Mouse (Mus musculus) T-cell, adult 2 months (primary cell): ENCODE data around the gene Abcc6.
A peak's percentile ranks its signal among the peaks of the same experiment; 100 is the strongest.

Source experiments
- DNase-seq: peaks from one replicate; pipeline ENCODE4 v3.0.0; 2022; ENCODE audit warnings: low spot score

The Abcc6 gene

DNA sequence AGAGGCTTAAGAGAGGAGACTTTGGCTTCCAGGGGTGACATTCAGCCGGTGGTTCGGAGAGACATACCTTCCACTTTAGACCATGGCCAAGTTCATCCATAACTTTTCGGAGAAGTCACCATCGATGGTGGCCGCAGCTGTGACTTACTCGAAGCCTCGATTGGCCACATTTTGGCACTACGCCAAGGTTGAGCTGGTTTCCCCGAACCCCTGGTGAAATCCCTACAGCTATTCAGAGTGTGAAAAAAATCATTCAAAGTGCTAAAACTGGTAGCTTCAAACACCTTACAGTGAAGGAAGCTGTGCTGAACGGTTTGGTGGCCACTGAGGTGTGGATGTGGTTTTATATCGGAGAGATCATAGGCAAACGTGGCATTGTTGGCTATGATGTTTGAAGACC lies 96.3 kb downstream of the Abcc6 start:
- peak; percentile 34 for DNase-seq

- DNase-seq = no peak
These were observed 100.4 kb downstream of the Abcc6 start for GRCm38 (mm10) chr7:45929688-45930087.

- no peak for DNase-seq
These were observed 101.3 kb downstream of the Abcc6 start for GRCm38 (mm10) chr7:45928626-45929295.

DNA sequence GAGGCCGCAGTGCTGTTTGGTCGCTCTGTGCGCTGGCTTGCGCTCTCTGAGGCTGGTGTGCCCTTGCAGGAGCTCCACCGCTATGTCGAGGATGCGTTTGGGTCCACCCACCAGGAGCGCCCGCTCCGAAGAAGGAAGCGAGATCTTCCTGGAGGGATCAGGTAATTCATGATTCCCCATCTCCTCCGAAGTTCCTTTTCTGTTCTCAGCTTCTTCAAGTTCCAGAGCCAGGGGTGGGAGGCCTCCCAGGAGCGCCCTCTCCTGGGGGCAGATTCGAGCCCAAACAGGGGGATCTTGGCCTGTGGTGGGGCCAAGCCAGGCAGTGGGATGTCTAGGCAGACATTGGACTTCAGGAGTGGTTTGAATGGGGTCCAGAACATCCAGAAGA lies 105.7 kb downstream of the Abcc6 start:
- DNase-seq = peak; percentile 26

GRCm38 (mm10) chr7:45923762-45924428 lies 106.2 kb downstream of the Abcc6 start, which contains the start of gene Ccdc114:
Ccdc114 (plus strand) TSS chr7:45924072.
- peak; percentile 25 for DNase-seq

GRCm38 (mm10) chr7:45922928-45923761 lies 107.0 kb downstream of the Abcc6 start:
- DNase-seq = peak; percentile 98

GRCm38 (mm10) chr7:45921950-45922600 lies 108.0 kb downstream of the Abcc6 start:
- DNase-seq = no peak

DNA sequence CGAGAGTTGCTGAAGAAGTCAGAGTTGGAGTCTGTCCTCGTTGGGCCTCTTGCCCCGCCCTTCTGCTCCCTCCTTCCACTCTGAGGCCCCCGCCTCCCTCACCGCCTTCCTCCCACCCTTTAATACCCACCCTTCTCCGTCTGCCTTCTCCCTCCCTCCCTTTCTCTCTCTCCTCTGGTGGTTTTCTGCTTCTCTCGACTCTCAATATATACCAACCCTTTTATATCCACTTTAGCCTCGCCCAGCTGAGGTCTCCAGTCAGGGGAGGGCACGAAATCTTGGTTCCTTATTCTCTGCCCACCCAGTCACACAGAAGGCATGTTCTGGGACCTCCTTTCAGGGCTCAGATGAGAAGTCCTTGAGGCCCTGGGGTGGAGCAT lies 108.9 kb downstream of the Abcc6 start, which contains the start of gene Emp3:
Emp3 (minus strand) TSS at position 163 of the 380 bp plus-strand sequence.
- peak; percentile 69 for DNase-seq

- DNase-seq = no peak
These were observed 109.4 kb downstream of the Abcc6 start for GRCm38 (mm10) chr7:45920583-45921241.

- no peak for DNase-seq
These were observed 110.3 kb downstream of the Abcc6 start for GRCm38 (mm10) chr7:45919761-45920160.

DNA sequence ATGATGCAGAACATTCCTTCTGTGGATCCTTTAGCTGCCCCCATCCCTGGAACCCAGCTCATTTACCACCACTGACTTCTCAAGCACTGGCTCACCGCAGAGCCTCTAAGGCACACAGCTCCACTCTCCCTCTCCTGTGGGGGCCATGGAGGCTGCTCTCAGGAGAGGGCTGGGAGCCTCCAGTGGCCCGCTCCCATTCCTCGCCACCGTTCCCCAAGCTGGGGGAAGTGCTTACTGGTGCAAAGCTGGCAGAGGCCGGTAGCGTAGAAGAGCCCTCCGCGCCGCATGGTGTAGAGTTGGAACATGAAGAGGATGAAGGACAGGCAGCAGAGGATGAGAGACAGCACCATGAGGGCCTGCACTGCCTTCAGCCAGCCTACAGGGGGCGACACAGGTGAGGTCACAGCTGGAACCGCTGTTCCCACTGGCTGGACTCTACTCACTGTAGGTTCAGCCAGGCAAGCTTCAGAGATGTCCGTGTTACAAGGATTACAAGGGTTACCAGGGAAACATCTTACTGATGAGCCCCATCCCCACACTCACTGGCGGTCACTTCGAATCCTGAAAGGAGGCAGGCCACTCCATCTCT lies 110.9 kb downstream of the Abcc6 start:
- peak; percentile 36 for DNase-seq

DNA sequence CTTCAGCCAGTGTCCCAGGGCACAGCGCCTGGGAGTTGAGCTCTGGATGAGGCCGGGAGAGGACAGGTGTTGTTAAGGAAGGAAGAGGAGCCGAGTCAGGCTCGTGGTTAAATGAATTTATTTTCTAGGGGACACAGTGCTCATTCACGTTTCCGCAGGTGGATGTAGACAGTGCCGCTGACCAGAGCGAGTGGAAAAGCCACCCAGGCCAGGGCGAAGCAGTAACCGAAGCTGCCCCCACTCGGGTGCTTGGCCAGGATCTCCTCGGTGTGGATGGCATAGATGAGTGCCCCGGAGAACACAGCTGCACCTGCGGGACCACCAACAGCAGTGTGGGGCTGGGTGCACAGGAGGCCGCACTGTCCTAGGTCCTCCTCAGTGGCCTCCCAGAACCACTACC lies 112.2 kb downstream of the Abcc6 start:
- no peak for DNase-seq
